18 mouse cellular contexts compared by ENCODE assay signal in genomic region chr9:65303586-65303985, GRCm38 (mm10). TPM values are rescaled to one million over a fixed set of nuclear protein-coding genes. Genes with fewer than 3 reads are reported as not detected.
DNase-seq lines count a peak whose midpoint lies in the region; TF ChIP-seq lines count a peak whose summit lies in the region.
"Had no signal": no experiment of that assay in that cellular context is flagged by ENCODE, and none has a peak within 500 bp of the region (broad histone marks: within the 10 kb centered on the region; RNA-seq: fewer than 3 reads in every experiment).

No protein-coding gene starts in this region.

- peak overlapping the region; percentile 94 for H3K27ac ChIP-seq in liver, adult 2 months (replicated peaks; ENCODE audit: insufficient read depth, low read depth, low read length)
- H3K27ac ChIP-seq in bone marrow macrophage, adult 2 months (ENCODE audit: insufficient read depth, low read depth, low read length): peak overlapping the region; percentile 37
- H3K27ac ChIP-seq: embryonic facial prominence, embryonic 10.5 days; forebrain, embryonic 13.5 days; heart, embryonic 13.5 days; hindbrain, embryonic 10.5 days; hindbrain, embryonic 14.5 days; intestine, embryonic 15.5 days had no signal

- peaks cover 40% of the 10 kb centered on the region for H3K36me3 ChIP-seq in liver, adult 2 months (ENCODE audit: control insufficient read depth, insufficient read depth, low read length)

- no peaks in the 10 kb centered on the region for H3K27me3 ChIP-seq in liver, adult 2 months (ENCODE audit: control insufficient read depth, insufficient read depth, low read length)
- H3K27me3 ChIP-seq: CH12.LX; forebrain, embryonic 13.5 days; heart, embryonic 13.5 days; intestine, embryonic 15.5 days had no signal

- intact Hi-C loops in heart, postnatal 25 days (cut with DNase I): no loop called here

- no peak for TF ChIP-seq POLR2A in liver, adult 2 months (IDR thresholded peaks at IDR 0.05; ENCODE audit: extremely low read depth, insufficient read depth, low read length)
- no peak for TF ChIP-seq POLR2A in bone marrow macrophage, adult 2 months (IDR thresholded peaks at IDR 0.05; ENCODE audit: borderline replicate concordance, low read depth, low read length)

- no peak for TF ChIP-seq CTCF in liver, adult 2 months (IDR thresholded peaks at IDR 0.05; ENCODE audit: low read depth, low read length)
- no peak for TF ChIP-seq CTCF in bone marrow macrophage, adult 2 months (IDR thresholded peaks at IDR 0.05; ENCODE audit: low read depth, low read length)

- peaks cover 15% of the 10 kb centered on the region; the same call in 1 of the 2 replicates for H3K79me2 ChIP-seq in liver, adult 2 months (ENCODE audit: control insufficient read depth, insufficient read depth, low read length)

- H3K4me3 ChIP-seq in liver, adult 2 months (ENCODE audit: insufficient read depth, low read depth, low read length): no peak overlapping the region
- H3K4me3 ChIP-seq in bone marrow macrophage, adult 2 months (ENCODE audit: insufficient read depth, low read length): no peak overlapping the region
- H3K4me3 ChIP-seq: embryonic facial prominence, embryonic 10.5 days; forebrain, embryonic 13.5 days; heart, embryonic 13.5 days; hindbrain, embryonic 10.5 days; intestine, embryonic 15.5 days had no signal

- H3K9ac ChIP-seq in liver, adult 2 months (ENCODE audit: low read depth, low read length): no peak overlapping the region; the same call in 1 of the 2 replicates
- H3K9ac ChIP-seq: forebrain, embryonic 13.5 days; forebrain, postnatal 0 days; heart, embryonic 13.5 days; hindbrain, embryonic 14.5 days; intestine, embryonic 15.5 days had no signal

- peaks cover 39% of the 10 kb centered on the region for H3K4me1 ChIP-seq in liver, adult 2 months (ENCODE audit: control insufficient read depth, insufficient read depth, low read length)
- H3K4me1 ChIP-seq in bone marrow macrophage, adult 2 months (ENCODE audit: control insufficient read depth, insufficient read depth, low read length): peaks cover 24% of the 10 kb centered on the region
- H3K4me1 ChIP-seq: embryonic facial prominence, embryonic 10.5 days; forebrain, embryonic 13.5 days; hindbrain, embryonic 10.5 days; intestine, embryonic 15.5 days had no signal

- peak; percentile 71 for DNase-seq in heart, adult 11 months
- DNase-seq in heart, postnatal 25 days (ENCODE audit: low spot score): no peak
- DNase-seq in liver, adult 2 months (ENCODE audit: extremely low read depth, low read depth, low spot score): peak; percentile 99
- DNase-seq in liver: no peak
- DNase-seq in frontal cortex, postnatal 14 days (ENCODE audit: low spot score in 2 of 2): no peak
- DNase-seq in lung, postnatal 25 days (ENCODE audit: low spot score): no peak
- DNase-seq: adrenal gland, adult 8-10 months; cerebellum, adult 18-20 months; cerebellum, adult 9-11 months; forebrain, postnatal 0 days had no signal

- WGBS in liver, adult 2 months: 14% methylated on average over 4 of the region's 4 CpGs

RNA-seq across cellular contexts. Expression of gene Clpx, which starts 9.5 kb away (rescaled TPM):
- 100 to 1,000 TPM; 101 to 106 TPM for total RNA-seq in heart, postnatal 25 days (2021)
- 54.0 and 56.1 TPM in 2 replicates for total RNA-seq in liver, adult 2 months (2014; rRNA removed)
- 39.2 and 62.4 TPM in 2 replicates for polyA plus RNA-seq in liver, adult 2 months (2012; rRNA removed)
- 19.2 and 20.8 TPM in 2 replicates for polyA plus RNA-seq in bone marrow macrophage, adult 2 months (2012; ENCODE audit: insufficient read depth, insufficient read length, missing spikeins)

RNA-seq across cellular contexts. Expression of gene Cilp, which starts 38.6 kb away (rescaled TPM):
- total RNA-seq in heart, postnatal 25 days (2021): 1 to 10 TPM; 4.8 to 6.6 TPM
- 0.18 and 0.20 TPM in 2 replicates for total RNA-seq in liver, adult 2 months (2014; rRNA removed)
- polyA plus RNA-seq in liver, adult 2 months (2012; rRNA removed): 0.12 and 0.15 TPM in 2 replicates
- not detected in 2 replicates for polyA plus RNA-seq in bone marrow macrophage, adult 2 months (2012; ENCODE audit: insufficient read depth, insufficient read length, missing spikeins)
- total RNA-seq: CH12.LX had no signal
- polyA plus RNA-seq: heart, embryonic 13.5 days had no signal

RNA-seq across cellular contexts. Expression of gene Pdcd7, which starts 42.3 kb away (rescaled TPM):
- 10 to 100 TPM; 11.5 to 12.6 TPM for total RNA-seq in heart, postnatal 25 days (2021)
- total RNA-seq in liver, adult 2 months (2014; rRNA removed): 3.6 and 5.6 TPM in 2 replicates
- 3.5 and 4.5 TPM in 2 replicates for polyA plus RNA-seq in liver, adult 2 months (2012; rRNA removed)
- 11.1 and 15.9 TPM in 2 replicates for polyA plus RNA-seq in bone marrow macrophage, adult 2 months (2012; ENCODE audit: insufficient read depth, insufficient read length, missing spikeins)

RNA-seq across cellular contexts. Expression of gene Ubap1l, which starts 57.3 kb away (rescaled TPM):
- total RNA-seq in heart, postnatal 25 days (2021): under 1 TPM; 0.20 to 0.39 TPM
- 0.18 TPM in 1 of 2 replicates, not detected in the other for total RNA-seq in liver, adult 2 months (2014; rRNA removed)
- polyA plus RNA-seq in liver, adult 2 months (2012; rRNA removed): 0.12 and 0.22 TPM in 2 replicates
- not detected in 2 replicates for polyA plus RNA-seq in bone marrow macrophage, adult 2 months (2012; ENCODE audit: insufficient read depth, insufficient read length, missing spikeins)
- polyA plus RNA-seq: heart, embryonic 13.5 days had no signal

Comparison
In these comparisons a context has a peak if more than half of its experiments do, and no peak if none do; other contexts are left out.
1. DNase-seq: peak in heart, adult 11 months (single experiment) and liver, adult 2 months (single experiment); none in heart, postnatal 25 days (single experiment), liver (single experiment), frontal cortex, postnatal 14 days (0 of 2) and lung, postnatal 25 days (single experiment).